Mouse (Mus musculus): ENCODE measurements at regions not wholly inside any gene's neighbourhood (a gene's known extent, or its start where the extent isn't known, plus 50 kb on each side); places are given as distances from the start of the nearest gene placed in this dataset.

DNA sequence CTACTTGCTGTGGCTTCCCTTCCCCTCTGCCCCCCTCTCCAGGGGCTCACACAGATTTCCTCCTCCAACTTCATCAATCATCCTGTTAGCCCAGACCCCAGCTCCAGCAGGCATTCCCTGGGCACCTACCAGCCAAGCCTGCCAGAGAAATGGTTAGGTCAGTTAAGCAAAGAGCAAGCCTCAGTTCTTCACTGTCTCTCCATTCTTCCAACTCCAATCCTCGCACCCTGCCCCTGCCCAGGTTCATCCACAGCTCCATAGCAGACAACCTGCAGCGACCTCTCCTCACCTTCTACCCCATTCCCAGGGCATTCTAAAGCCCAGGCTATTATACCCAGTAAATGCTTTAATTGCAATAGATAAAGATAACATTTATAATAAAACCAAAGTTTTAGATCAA, 408.0 kb upstream of the Trpc7 start:
- TF ChIP-seq CTCF (IDR thresholded peaks at IDR 0.05; ENCODE audit: low read depth): no peak
- TF ChIP-seq EP300 (IDR thresholded peaks at IDR 0.05; ENCODE audit: low read depth): no peak
